Mouse (Mus musculus) forebrain, postnatal 0 days (tissue): Measurements from ENCODE around the gene Ltbp1. TPM values are rescaled to one million over a fixed set of nuclear protein-coding genes. Genes with fewer than 3 reads are reported as not detected.
A peak's percentile ranks its signal among the peaks of the same experiment; 100 is the strongest.

Experiments used
- ATAC-seq: fragments of 200-750 bp; cut with Nextera tagmentation; 2 replicates; pipeline ENCODE4 v1.8.0; 2017; ENCODE audit warnings: mild to moderate bottlenecking, moderate library complexity
- DNase-seq: peaks from one replicate; pipeline ENCODE4 v3.0.0-alpha.2; 2015
- H3K27ac ChIP-seq: fragments of 300-500 bp; sonication (generic); 2 replicates; pipeline ENCODE4 v1.5.1; 2014; ENCODE audit warnings: low read depth, mild to moderate bottlenecking, antibody characterized with exemption, low read length, moderate library complexity, mixed read lengths
- H3K27me3 ChIP-seq: fragments of 300-500 bp; sonication (generic); 2 replicates; pipeline ENCODE4 v1.6.1; 2014; ENCODE audit warnings: mild to moderate bottlenecking, low read length, mixed read lengths; ENCODE audit not compliant: insufficient read depth
- H3K36me3 ChIP-seq: fragments of 300-500 bp; sonication (generic); 2 replicates; pipeline ENCODE4 v1.6.1; 2014; ENCODE audit warnings: mild to moderate bottlenecking, moderate library complexity; ENCODE audit not compliant: insufficient read depth
- H3K4me1 ChIP-seq: fragments of 300-500 bp; sonication (generic); 2 replicates; pipeline ENCODE4 v1.6.1; 2014; ENCODE audit warnings: antibody characterized with exemption; ENCODE audit not compliant: insufficient read depth
- H3K4me2 ChIP-seq: fragments of 300-500 bp; sonication (generic); 2 replicates; pipeline ENCODE4 v1.6.1; 2014; ENCODE audit warnings: low read depth, mild to moderate bottlenecking, moderate library complexity
- H3K4me3 ChIP-seq: fragments of 300-500 bp; sonication (generic); 2 replicates; pipeline ENCODE4 v1.5.1; 2014; ENCODE audit warnings: low read depth, low read length, mixed read lengths
- H3K9ac ChIP-seq: fragments of 300-500 bp; sonication (generic); 2 replicates; pipeline ENCODE4 v1.6.1; 2014; ENCODE audit warnings: mild to moderate bottlenecking
- H3K9me3 ChIP-seq: fragments of 300-500 bp; sonication (generic); 2 replicates; pipeline ENCODE4 v1.6.1; 2016; ENCODE audit warnings: low read length
- CTCF ChIP-seq: sonication (generic); IDR thresholded peaks from 2 replicates; pipeline ENCODE4 v1.5.1; 2016; ENCODE audit warnings: antibody characterized with exemption, control low read depth, low read depth
- WGBS: fragments of 180-500 bp; shearing (Covaris S2); extraction: QIAGEN DNeasy Blood & Tissue Kit; methylation state at CpG from one replicate; pipeline ENCODE4 v1.1.7; 2014; 5-methylcytosine and 5-hydroxymethylcytosine counted together
- polyA plus RNA-seq: library from polyadenylated mRNA; unstranded; fragments of >200 nt; fragmentation: Nextera tagmentation; extraction: Ambion mirVana; gene quantifications from 2 replicates; pipeline ENCODE4 v1.2.1, GENCODE M21; 2015
- total RNA-seq: library from RNA; depleted of rRNA; stranded (reverse); fragments of >200 nt; gene quantifications from 2 replicates; pipeline ENCODE4 v1.2.3, GENCODE M21; 2014

The Ltbp1 gene
- total and polyA plus RNA-seq, 2 experiments from 2014 or later: 1.5 to 5.2 TPM

- Histone ChIP-seq H3K27me3 (no peaks in the 10 kb centered on the region), H3K36me3 (no peaks in the 10 kb centered on the region), H3K9ac (no peak overlapping the region), H3K4me2 (no peak overlapping the region), H3K27ac (no peak overlapping the region), H3K9me3 (no peaks in the 10 kb centered on the region), H3K4me1 (no peaks in the 10 kb centered on the region), H3K4me3 (no peak overlapping the region)
- WGBS: 81% methylated on average over 3 of the region's 3 CpGs
- TF ChIP-seq CTCF: no peak
- ATAC-seq (no peak), DNase-seq (no peak)
These were observed 163.3 kb downstream of the Ltbp1 start for GRCm38 (mm10) chr17:75168572-75169200.

GRCm38 (mm10) chr17:75171659-75172058, 166.3 kb downstream of the Ltbp1 start:
- no peak overlapping the region for H3K9ac ChIP-seq
- no peaks in the 10 kb centered on the region for H3K9me3 ChIP-seq
- no peak overlapping the region for H3K4me2 ChIP-seq
- ATAC-seq: no peak
- H3K4me3 ChIP-seq: no peak overlapping the region
- H3K27ac ChIP-seq: no peak overlapping the region
- no peaks in the 10 kb centered on the region for H3K36me3 ChIP-seq
- DNase-seq: no peak
- TF ChIP-seq CTCF: no peak
- WGBS: 90% methylated on average over 7 of the region's 7 CpGs
- H3K4me1 ChIP-seq: no peaks in the 10 kb centered on the region
- H3K27me3 ChIP-seq: no peaks in the 10 kb centered on the region

- Histone ChIP-seq H3K9ac (no peak overlapping the region), H3K27me3 (no peaks in the 10 kb centered on the region), H3K4me2 (no peak overlapping the region), H3K4me1 (no peaks in the 10 kb centered on the region), H3K27ac (no peak overlapping the region), H3K36me3 (no peaks in the 10 kb centered on the region), H3K4me3 (no peak overlapping the region), H3K9me3 (no peaks in the 10 kb centered on the region)
- DNase-seq: no peak
- whole genome bisulfite sequencing: 65% methylated on average over 7 of the region's 7 CpGs
- no peak for ATAC-seq
- no peak for TF ChIP-seq CTCF
These were observed 167.4 kb downstream of the Ltbp1 start for GRCm38 (mm10) chr17:75172685-75173205.

GRCm38 (mm10) chr17:75174501-75174900, 169.1 kb downstream of the Ltbp1 start:
- H3K9ac ChIP-seq: no peak overlapping the region
- no peaks in the 10 kb centered on the region for H3K36me3 ChIP-seq
- no peak overlapping the region for H3K4me3 ChIP-seq
- ATAC-seq (no peak), DNase-seq (no peak)
- H3K27me3 ChIP-seq: no peaks in the 10 kb centered on the region
- H3K9me3 ChIP-seq: no peaks in the 10 kb centered on the region
- TF ChIP-seq CTCF: no peak
- H3K27ac ChIP-seq: no peak overlapping the region
- H3K4me1 ChIP-seq: no peaks in the 10 kb centered on the region; the same call in 1 of the 2 replicates
- no peak overlapping the region for H3K4me2 ChIP-seq
- whole genome bisulfite sequencing: 87% methylated on average over 3 of the region's 3 CpGs

- 0 out of 2 replicates have a peak overlapping the region, but pooled peaks have one; percentile 7 for H3K4me3 ChIP-seq
These were observed 172.8 kb downstream of the Ltbp1 start for GRCm38 (mm10) chr17:75177920-75178867.

GRCm38 (mm10) chr17:75179001-75179400, 173.6 kb downstream of the Ltbp1 start:
- H3K4me2 ChIP-seq: peak overlapping the region; percentile 40; the same call in 1 of the 2 replicates
- DNase-seq (no peak), ATAC-seq (no peak)
- H3K9me3 ChIP-seq: no peaks in the 10 kb centered on the region
- 0 out of 2 replicates have a peak overlapping the region, but pooled peaks have one; percentile 7 for H3K4me3 ChIP-seq
- H3K27ac ChIP-seq: no peak overlapping the region
- no peak overlapping the region for H3K9ac ChIP-seq
- H3K36me3 ChIP-seq: no peaks in the 10 kb centered on the region
- 39% methylated on average over 8 of the region's 8 CpGs for WGBS
- no peaks in the 10 kb centered on the region; the same call in 1 of the 2 replicates for H3K4me1 ChIP-seq
- TF ChIP-seq CTCF: no peak
- H3K27me3 ChIP-seq: no peaks in the 10 kb centered on the region

More at GRCm38 (mm10) chr17:75177920-75178867, 172.8 kb downstream of the Ltbp1 start:
- TF ChIP-seq CTCF: no peak
- no peak overlapping the region for H3K9ac ChIP-seq
- DNase-seq (peak; percentile 28), ATAC-seq (peak; percentile 61)
- H3K27me3 ChIP-seq: no peaks in the 10 kb centered on the region
- 25% methylated on average over 24 of the region's 24 CpGs for WGBS
- H3K36me3 ChIP-seq: no peaks in the 10 kb centered on the region
- H3K4me2 ChIP-seq: peak overlapping the region; percentile 40
- no peaks in the 10 kb centered on the region for H3K9me3 ChIP-seq
- no peaks in the 10 kb centered on the region; the same call in 1 of the 2 replicates for H3K4me1 ChIP-seq
- H3K27ac ChIP-seq: no peak overlapping the region
